Mouse (Mus musculus): Measurements from ENCODE around the gene Ifngr1. TPM values are rescaled to one million over a fixed set of nuclear protein-coding genes. Genes with fewer than 3 reads are reported as not detected.

Ifngr1 gene
- polyA plus RNA-seq, 1 experiment from 2014 or later, result 75.3 TPM

DNA sequence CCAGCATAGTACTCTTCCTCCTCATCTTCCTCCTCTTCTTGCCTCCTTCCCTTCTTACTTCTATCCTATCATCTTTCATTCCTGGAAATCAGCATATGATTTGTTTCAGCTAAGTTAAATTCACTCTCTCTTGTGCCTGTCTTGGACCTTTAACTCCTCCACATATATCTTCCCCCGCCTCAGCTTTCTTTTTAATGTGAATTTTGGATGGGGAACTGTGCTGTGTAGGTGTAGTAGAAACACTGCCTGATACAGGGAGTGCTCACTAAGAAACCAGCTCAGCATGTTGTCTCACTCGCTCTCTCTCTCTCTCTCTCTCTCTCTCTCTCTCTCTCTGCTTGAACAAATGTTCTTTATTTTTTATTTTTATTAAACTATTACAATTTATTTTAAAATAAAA, 53.4 kb downstream of the Ifngr1 start:
- Histone ChIP-seq H3K9ac (ENCODE audit: low read length) (no peak overlapping the region), H3K27me3 (ENCODE audit: control insufficient read depth, insufficient read depth, low read length) (no peaks in the 10 kb centered on the region), H3K36me3 (ENCODE audit: control insufficient read depth, insufficient read depth, low read length) (no peaks in the 10 kb centered on the region), H3K4me3 (replicated peaks; ENCODE audit: low read length) (no peak overlapping the region), H3K4me2 (ENCODE audit: low read depth, low read length) (no peak overlapping the region), H3K9me3 (replicated peaks; ENCODE audit: control insufficient read depth, low read length) (no peaks in the 10 kb centered on the region), H3K27ac (ENCODE audit: low read length) (no peak overlapping the region), H3K4me1 (ENCODE audit: control insufficient read depth, insufficient read depth, low read length) (no peaks in the 10 kb centered on the region)
- ATAC-seq (ENCODE audit: insufficient read depth, low FRiP score), result no peak
- WGBS, result 91% methylated on average over 2 of the region's 2 CpGs

DNA sequence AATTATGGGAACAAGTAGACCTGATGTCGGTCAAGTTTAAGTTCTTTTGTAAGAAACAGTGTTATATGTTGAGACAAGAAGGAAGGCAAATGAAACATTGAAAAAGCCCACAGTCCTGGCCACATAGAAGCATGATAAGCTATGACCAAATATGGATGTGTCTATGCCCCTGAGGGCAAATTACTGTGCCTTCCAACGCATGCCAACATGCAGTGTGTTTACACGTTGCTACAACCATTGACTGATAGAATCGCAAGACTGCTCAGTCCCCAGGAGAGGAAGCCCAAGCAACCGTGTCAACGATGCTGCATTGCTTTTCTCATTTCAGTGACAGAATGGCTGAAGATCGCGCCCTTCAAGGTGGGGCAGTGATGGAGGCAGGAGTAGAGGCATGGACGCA, 65.7 kb downstream of the Ifngr1 start:
- Histone ChIP-seq H3K4me2 (ENCODE audit: low read depth, low read length) (no peak overlapping the region), H3K36me3 (ENCODE audit: control insufficient read depth, insufficient read depth, low read length) (no peaks in the 10 kb centered on the region), H3K4me3 (replicated peaks; ENCODE audit: low read length) (no peak overlapping the region), H3K27me3 (ENCODE audit: control insufficient read depth, insufficient read depth, low read length) (no peaks in the 10 kb centered on the region), H3K9ac (ENCODE audit: low read length) (no peak overlapping the region), H3K9me3 (replicated peaks; ENCODE audit: control insufficient read depth, low read length) (no peaks in the 10 kb centered on the region), H3K4me1 (ENCODE audit: control insufficient read depth, insufficient read depth, low read length) (no peaks in the 10 kb centered on the region), H3K27ac (ENCODE audit: low read length) (no peak overlapping the region)
- 82% methylated on average over 9 of the region's 9 CpGs for WGBS
- no peak for ATAC-seq (ENCODE audit: insufficient read depth, low FRiP score)

Other genes starting within 250 kb of the Ifngr1 start
- gene Olig3, start 235.4 kb upstream of the Ifngr1 start, polyA plus RNA-seq (2015; fragmentation: Nextera tagmentation; extraction: Ambion mirVana), result not detected in 2 replicates
- gene Il22ra2, start 30.0 kb downstream of the Ifngr1 start, polyA plus RNA-seq (2015; fragmentation: Nextera tagmentation; extraction: Ambion mirVana), result not detected in 2 replicates
- 0.24 and 0.28 TPM in 2 replicates for gene Il20ra, start 120.6 kb downstream of the Ifngr1 start, polyA plus RNA-seq (2015; fragmentation: Nextera tagmentation; extraction: Ambion mirVana)